Mouse (Mus musculus): Measurements from ENCODE around the gene Ackr4.

Gene Ackr4

DNA sequence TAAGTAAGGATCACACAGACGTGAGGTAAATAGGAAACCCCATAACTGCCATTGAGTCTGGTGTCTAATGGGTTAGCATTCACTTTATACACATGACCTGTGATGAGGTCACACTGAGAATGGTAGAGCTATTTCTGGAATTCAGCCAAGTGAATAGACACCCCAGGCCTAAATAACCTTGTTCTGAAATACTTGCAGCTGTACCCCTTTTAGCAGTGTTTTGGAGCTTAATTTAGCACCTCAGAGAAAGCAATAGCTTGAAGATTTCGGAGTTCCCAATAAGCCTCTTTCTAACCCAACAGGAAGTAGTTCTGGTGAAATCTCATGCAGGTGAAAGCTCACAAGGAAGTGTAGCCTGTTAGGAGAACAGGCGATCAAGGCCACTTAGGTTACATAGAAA, at the start of gene Ackr4:
Gene Ackr4 (minus strand): TSS at position 101 of the 400 bp plus-strand sequence.
- no peak for DNase-seq (ENCODE audit: low spot score)

DNA sequence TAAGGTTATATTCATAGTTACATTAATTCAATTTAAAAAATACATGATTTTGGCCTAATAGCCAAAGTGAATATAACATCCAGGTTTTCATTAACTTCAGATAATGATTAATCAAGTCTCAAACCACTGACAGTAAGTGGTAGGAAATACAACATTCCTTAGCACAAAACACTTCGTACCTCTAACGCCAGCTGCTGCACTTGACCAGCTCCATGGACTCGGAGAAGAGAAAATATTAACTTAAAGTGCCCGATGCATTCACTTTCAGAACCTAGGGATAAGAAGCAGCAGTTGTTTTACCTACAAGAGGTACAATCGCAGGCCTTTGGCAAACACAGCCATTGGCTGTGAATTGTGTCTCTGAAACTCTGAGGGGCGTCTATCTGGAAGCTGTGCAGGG, 45.6 kb upstream of the Ackr4 start:
- no peak for DNase-seq (ENCODE audit: low spot score)

DNA sequence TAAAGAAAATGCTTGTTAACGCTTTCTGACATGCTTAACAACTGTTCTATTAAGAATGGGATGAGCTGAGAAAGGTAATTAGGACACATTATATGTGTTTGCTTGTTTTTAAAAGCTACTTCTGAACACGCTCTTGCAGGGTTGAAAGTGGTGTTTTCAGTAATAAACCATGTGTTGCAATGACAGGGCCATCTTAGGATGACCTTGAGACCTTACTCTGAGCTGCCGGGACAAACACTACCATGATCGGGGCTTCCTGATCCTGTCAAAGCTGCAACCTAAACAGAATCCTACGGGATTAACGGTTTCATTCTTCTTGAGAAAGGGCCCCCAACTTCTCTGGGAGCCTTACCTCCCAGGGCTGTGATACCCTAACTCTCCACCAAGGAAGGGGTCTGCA, 44.9 kb upstream of the Ackr4 start:
- DNase-seq (ENCODE audit: low spot score): no peak

- DNase-seq (ENCODE audit: low spot score): no peak
Observed at GRCm38 (mm10) chr9:104169986-104170385, 43.3 kb upstream of the Ackr4 start.

- no peak for DNase-seq (ENCODE audit: low spot score)
Observed at GRCm38 (mm10) chr9:104165926-104166325, 39.2 kb upstream of the Ackr4 start.

GRCm38 (mm10) chr9:104164194-104164593, 37.5 kb upstream of the Ackr4 start:
- no peak for DNase-seq (ENCODE audit: low spot score)

DNA sequence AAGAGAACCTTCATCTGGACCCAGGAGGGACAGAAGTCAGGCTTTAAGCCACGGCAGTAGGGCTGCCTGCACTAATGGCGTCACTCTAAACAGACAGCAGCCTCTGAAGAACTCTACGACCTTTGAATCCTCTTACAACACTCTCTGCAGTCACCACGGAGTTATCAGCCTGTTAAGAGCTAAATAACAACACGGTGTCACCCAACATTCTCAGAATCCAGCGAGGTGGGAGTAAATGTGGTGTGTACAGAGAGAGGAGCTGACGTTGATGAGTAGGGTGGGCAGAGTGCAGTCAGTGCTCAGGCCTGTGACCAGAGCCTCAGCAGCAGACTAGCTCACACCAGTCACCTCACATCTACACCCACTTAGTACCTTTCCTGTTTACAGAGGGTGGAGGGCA, 34.4 kb upstream of the Ackr4 start:
- DNase-seq (ENCODE audit: low spot score): no peak

DNA sequence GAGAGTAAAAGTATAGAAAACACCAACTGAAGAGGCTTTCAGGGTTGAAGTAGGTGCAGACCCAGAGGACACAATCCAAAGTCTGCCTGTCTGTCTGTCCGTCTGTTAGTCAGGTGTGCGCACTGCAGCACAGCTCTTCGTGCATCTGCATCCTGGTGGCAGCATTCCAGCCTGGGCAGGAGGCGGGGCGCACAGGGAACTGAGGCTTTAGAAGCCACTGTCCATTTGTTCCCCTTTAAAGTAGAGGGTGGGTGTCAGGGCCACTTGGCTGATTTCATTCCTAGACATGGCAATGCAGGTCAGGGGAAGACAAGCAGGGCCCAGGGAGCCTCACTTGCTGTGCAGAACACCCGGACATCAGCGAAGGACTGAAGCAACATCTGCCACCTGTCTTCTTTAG, 30.6 kb upstream of the Ackr4 start:
- DNase-seq (ENCODE audit: low spot score): no peak

- no peak for DNase-seq (ENCODE audit: low spot score)
Observed at GRCm38 (mm10) chr9:104156506-104156905, 29.8 kb upstream of the Ackr4 start.

- no peak for DNase-seq (ENCODE audit: low spot score)
Observed at GRCm38 (mm10) chr9:104155100-104155715, 28.5 kb upstream of the Ackr4 start.

GRCm38 (mm10) chr9:104152121-104152520, 25.4 kb upstream of the Ackr4 start:
- no peak for DNase-seq (ENCODE audit: low spot score)

- DNase-seq (ENCODE audit: low spot score): no peak
Observed at GRCm38 (mm10) chr9:104148969-104149368, 22.2 kb upstream of the Ackr4 start.

DNA sequence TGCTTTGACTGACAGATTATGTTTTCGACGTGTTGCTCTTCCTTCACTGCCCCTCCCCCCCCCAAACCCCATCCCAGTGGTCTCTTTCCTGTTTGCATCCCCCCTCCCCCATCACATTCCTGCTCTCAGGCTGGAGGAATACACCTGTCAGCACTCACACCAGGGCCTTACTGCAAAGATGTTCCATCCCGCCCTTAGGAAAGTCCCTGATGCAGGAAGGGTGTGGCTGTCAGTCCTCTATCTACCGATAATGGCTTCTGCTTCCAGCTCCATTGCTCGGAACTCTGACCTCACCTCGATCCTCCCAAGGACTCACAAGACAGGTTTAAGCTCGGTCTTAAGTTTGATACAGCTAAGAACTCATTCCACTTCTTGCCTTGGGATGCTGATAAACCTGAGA, 19.9 kb upstream of the Ackr4 start:
- DNase-seq (ENCODE audit: low spot score): no peak

DNA sequence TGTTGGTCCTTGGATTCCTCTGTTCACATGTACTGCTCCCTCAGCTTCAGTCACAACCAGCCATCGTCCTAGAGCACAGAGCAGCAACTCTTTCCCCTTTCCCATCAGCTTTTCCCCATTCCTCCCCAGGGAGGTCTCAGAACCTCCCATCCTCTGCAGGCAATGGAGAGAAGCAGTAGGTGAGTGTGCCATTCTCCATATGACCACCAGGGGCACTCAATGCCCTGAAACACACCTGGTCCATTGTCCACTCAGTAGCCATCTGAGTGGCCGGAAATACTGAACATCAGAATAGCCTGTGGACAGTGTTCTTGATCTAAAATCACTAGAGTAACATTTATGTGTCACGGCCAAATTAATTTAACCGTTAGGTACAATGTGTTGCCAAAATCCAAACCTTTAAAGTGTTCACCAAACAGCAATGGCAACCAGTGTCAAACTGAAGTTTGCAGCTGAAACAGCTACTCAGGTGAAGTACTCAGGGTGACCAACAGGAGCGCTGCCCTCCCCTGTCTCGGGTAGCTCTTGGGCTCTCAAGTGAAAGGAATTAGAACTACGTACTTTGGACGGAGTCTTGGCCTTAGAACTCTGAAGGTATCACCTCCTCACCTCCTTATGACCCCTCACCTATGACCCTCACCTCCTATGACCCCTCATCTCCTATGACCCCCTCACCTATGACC, 17.7 kb upstream of the Ackr4 start:
- no peak for DNase-seq (ENCODE audit: low spot score)

GRCm38 (mm10) chr9:104142805-104143204, 16.1 kb upstream of the Ackr4 start:
- no peak for DNase-seq (ENCODE audit: low spot score)

GRCm38 (mm10) chr9:104140351-104140750, 13.6 kb upstream of the Ackr4 start:
- DNase-seq (ENCODE audit: low spot score): no peak

DNA sequence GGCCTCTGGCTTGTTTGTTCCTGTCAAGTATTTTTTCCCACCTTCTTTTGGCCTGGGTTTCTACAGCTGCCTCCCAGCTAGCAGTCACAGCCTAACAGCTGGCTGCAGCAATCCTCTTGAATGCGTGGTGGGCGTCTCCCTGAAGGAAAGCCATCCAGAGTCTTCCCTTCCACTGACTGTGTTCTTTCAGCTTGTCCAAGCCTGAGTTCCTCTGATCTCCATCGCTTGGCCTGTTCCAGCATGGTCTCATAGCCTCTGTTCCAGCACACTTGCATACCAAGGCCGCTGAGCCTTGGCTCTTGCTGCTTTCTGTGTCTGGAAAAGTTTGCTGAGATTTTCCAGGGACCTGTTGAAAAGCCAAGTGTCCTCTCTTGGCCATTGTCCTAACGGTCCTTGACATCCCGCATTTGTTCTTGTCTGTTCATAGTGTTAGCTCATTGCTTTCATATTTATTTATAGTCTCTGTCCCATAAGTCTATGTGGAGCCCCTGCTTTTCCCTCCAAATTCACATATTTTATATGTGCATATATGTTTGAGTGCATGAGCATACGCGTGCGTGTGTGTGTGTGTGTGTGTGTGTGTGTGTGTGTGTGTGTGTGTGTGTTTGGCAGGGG, 3.5 kb upstream of the Ackr4 start:
- peak; percentile 34 for DNase-seq (ENCODE audit: low spot score)

GRCm38 (mm10) chr9:104128110-104128509, 1.4 kb upstream of the Ackr4 start:
- DNase-seq (ENCODE audit: low spot score): no peak

DNA sequence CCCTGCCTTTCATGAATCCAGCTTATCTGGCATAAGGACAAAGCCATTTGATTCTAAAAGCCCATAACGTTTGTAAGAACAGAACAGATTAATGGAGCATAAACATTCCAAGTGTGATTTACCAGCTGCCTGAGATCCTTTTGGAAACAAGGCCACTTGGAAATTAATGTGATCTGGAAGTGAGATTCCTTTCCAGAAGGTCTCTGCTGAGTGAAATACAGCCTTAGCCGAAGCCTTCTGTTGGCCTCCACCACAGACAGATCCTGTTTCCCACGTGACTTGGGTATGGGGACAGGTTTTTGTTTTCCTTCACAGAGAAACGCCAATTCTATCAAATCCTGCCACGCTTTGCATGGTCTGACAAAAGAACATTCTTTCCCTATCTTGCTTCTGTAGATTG, 3.1 kb downstream of the Ackr4 start:
- DNase-seq (ENCODE audit: low spot score): no peak

GRCm38 (mm10) chr9:104123101-104123500, 3.6 kb downstream of the Ackr4 start:
- no peak for DNase-seq (ENCODE audit: low spot score)

- DNase-seq (ENCODE audit: low spot score): no peak
Observed at GRCm38 (mm10) chr9:104109151-104109550, 17.6 kb downstream of the Ackr4 start.

GRCm38 (mm10) chr9:104108571-104109143, 18.1 kb downstream of the Ackr4 start:
- DNase-seq (ENCODE audit: low spot score): no peak

DNA sequence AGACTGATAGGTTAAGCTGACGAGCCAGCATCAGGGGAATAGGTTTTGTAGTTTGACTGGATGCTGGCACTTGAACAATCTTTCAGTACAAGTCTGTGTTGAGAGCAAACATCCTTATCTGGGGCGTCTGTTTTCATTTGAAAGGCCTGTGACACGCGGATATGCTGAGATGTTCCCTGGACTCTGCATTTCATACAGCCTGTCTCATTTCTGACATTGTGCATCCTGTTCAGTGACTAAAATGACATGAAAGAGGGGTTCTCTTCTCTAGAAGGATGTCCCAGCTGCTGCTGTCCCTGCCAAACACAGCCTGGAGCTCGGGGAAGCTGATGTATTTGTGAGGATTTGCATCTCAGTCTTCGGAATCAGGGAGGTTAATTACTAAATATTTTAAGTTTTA, 19.3 kb downstream of the Ackr4 start:
- no peak for DNase-seq (ENCODE audit: low spot score)

All from urinary bladder, postnatal 14 days (tissue).